Mouse (Mus musculus) CH12.LX (cell line): Measurements from ENCODE around the gene Zfyve9. TPM values are rescaled to one million over a fixed set of nuclear protein-coding genes. Genes with fewer than 3 reads are reported as not detected.

Source experiments
- DNase-seq: peaks from one replicate; pipeline ENCODE4 v3.0.0-alpha.2; 2013; ENCODE audit errors: extremely low read depth
- H3K27ac ChIP-seq: 2 replicates; pipeline ENCODE4 v1.5.1; 2012; ENCODE audit warnings: low read depth, mild to moderate bottlenecking, control low read depth, moderate library complexity; ENCODE audit not compliant: insufficient read depth
- H3K27me3 ChIP-seq: replicated peaks from 2 replicates; pipeline ENCODE3; 2012; ENCODE audit warnings: inconsistent platforms
- H3K36me3 ChIP-seq, 2 experiments: replicated peaks in 1 of 2; 2 replicates each; pipeline versions ENCODE3 to v1.6.1; 2012; ENCODE audit warnings: inconsistent platforms in 1 of 2, low read length in 1 of 2, mild to moderate bottlenecking in 1 of 2, mixed read lengths in 1 of 2, moderate library complexity in 1 of 2; ENCODE audit not compliant: control insufficient read depth in 1 of 2, insufficient read depth in 1 of 2
- H3K4me1 ChIP-seq, 2 experiments: 2 replicates each; pipeline ENCODE4 v1.6.1; 2012; ENCODE audit warnings: inconsistent platforms in 1 of 2, moderate library complexity in 1 of 2; ENCODE audit not compliant: insufficient read depth in 2 of 2, control insufficient read depth in 1 of 2
- H3K4me2 ChIP-seq: 2 replicates; pipeline ENCODE4 v1.6.1; 2012; ENCODE audit warnings: low read depth, mild to moderate bottlenecking, control low read depth; ENCODE audit not compliant: poor library complexity, insufficient read depth, severe bottlenecking
- H3K4me3 ChIP-seq, 3 experiments: fragments of 150-350 bp in 1 of 3; sonication (generic) in 1 of 3; replicated peaks in 1 of 3; 2 replicates each; pipeline versions ENCODE3 to v1.5.1; 2011 to 2012; ENCODE audit warnings: low read depth in 2 of 3, low read length in 2 of 3, mild to moderate bottlenecking in 2 of 3, moderate library complexity in 2 of 3, control low read depth in 1 of 3, improper control_type of control experiment in 1 of 3, inconsistent platforms in 1 of 3, mixed read lengths in 1 of 3; ENCODE audit not compliant: poor library complexity in 1 of 3
- H3K79me2 ChIP-seq: replicated peaks from 2 replicates; pipeline ENCODE4 v1.6.1; 2012; ENCODE audit warnings: mild to moderate bottlenecking, moderate library complexity; ENCODE audit not compliant: control insufficient read depth, poor library complexity, insufficient read depth, severe bottlenecking; ENCODE audit errors: extremely low read depth
- H3K9ac ChIP-seq: 2 replicates; pipeline ENCODE4 v1.6.1; 2012; ENCODE audit warnings: low read depth, mild to moderate bottlenecking, control low read depth, moderate library complexity; ENCODE audit not compliant: insufficient read depth
- H3K9me3 ChIP-seq: replicated peaks from 2 replicates; pipeline ENCODE3; 2012; ENCODE audit warnings: low read length, inconsistent platforms, mixed read lengths
- BHLHE40 ChIP-seq: IDR thresholded peaks from 2 replicates; pipeline ENCODE4 v1.6.1; 2011; ENCODE audit warnings: mild to moderate bottlenecking, low read depth, low read length, improper control_type of control experiment
- CHD1 ChIP-seq: IDR thresholded peaks from 2 replicates; pipeline ENCODE4 v1.6.1; 2012; ENCODE audit warnings: low read depth, low read length, improper control_type of control experiment, inconsistent platforms
- CTCF ChIP-seq, 2 experiments: IDR thresholded peaks in 1 of 2; conservative IDR thresholded peaks in 1 of 2; 2 replicates each; pipeline ENCODE4 v1.5.1; 2011 to 2012; ENCODE audit warnings: low read depth in 2 of 2, low read length in 2 of 2, improper control_type of control experiment in 1 of 2, inconsistent platforms in 1 of 2, mild to moderate bottlenecking in 1 of 2, moderate library complexity in 1 of 2
- E2F4 ChIP-seq: IDR thresholded peaks from 2 replicates; pipeline ENCODE4 v1.6.1; 2011; ENCODE audit warnings: low read depth, low read length, improper control_type of control experiment; ENCODE audit not compliant: insufficient replicate concordance
- ELF1 ChIP-seq: IDR thresholded peaks from 2 replicates; pipeline ENCODE4 v1.6.1; 2014; ENCODE audit warnings: low read depth, mild to moderate bottlenecking, inconsistent platforms, low read length, improper control_type of control experiment
- JUND ChIP-seq: conservative IDR thresholded peaks from 2 replicates; pipeline ENCODE4 v1.6.1; 2011; ENCODE audit warnings: low read depth, low read length, improper control_type of control experiment
- MAFK ChIP-seq: IDR thresholded peaks from 2 replicates; pipeline ENCODE4 v1.6.1; 2011; ENCODE audit warnings: low read length, improper control_type of control experiment; ENCODE audit not compliant: insufficient replicate concordance
- MAX ChIP-seq: IDR thresholded peaks from 2 replicates; pipeline ENCODE4 v1.6.1; 2011; ENCODE audit warnings: low read length, improper control_type of control experiment
- MAZ ChIP-seq: IDR thresholded peaks from 2 replicates; pipeline ENCODE4 v1.6.1; 2012; ENCODE audit warnings: low read depth, mild to moderate bottlenecking, inconsistent platforms, low read length, improper control_type of control experiment, moderate library complexity
- MXI1 ChIP-seq: IDR thresholded peaks from 2 replicates; pipeline ENCODE4 v1.6.1; 2011; ENCODE audit warnings: mild to moderate bottlenecking, low read depth, low read length, improper control_type of control experiment
- MYC ChIP-seq: IDR thresholded peaks from 2 replicates; pipeline ENCODE4 v1.6.1; 2011; ENCODE audit warnings: low read depth, mild to moderate bottlenecking, improper control_type of control experiment, low read length
- POLR2A ChIP-seq: IDR thresholded peaks from 2 replicates; pipeline ENCODE4 v1.6.1; 2011; ENCODE audit warnings: low read depth, mild to moderate bottlenecking, improper control_type of control experiment, low read length
- RCOR1 ChIP-seq: conservative IDR thresholded peaks from 2 replicates; pipeline ENCODE4 v1.6.1; 2012; ENCODE audit warnings: low read depth, mild to moderate bottlenecking, inconsistent platforms, low read length, improper control_type of control experiment
- SIN3A ChIP-seq: IDR thresholded peaks from 2 replicates; pipeline ENCODE4 v1.6.1; 2012; ENCODE audit warnings: low read length, improper control_type of control experiment, inconsistent platforms
- TCF12 ChIP-seq: IDR thresholded peaks from 2 replicates; pipeline ENCODE4 v1.6.1; 2014; ENCODE audit warnings: low read depth, mild to moderate bottlenecking, inconsistent platforms, low read length, improper control_type of control experiment
- USF1 ChIP-seq: IDR thresholded peaks from 2 replicates; pipeline ENCODE4 v1.6.1; 2014; ENCODE audit warnings: low read depth, mild to moderate bottlenecking, inconsistent platforms, low read length, improper control_type of control experiment
- ZKSCAN1 ChIP-seq: IDR thresholded peaks from 2 replicates; pipeline ENCODE4 v1.6.1; 2012; ENCODE audit warnings: low read depth, inconsistent platforms, low read length, improper control_type of control experiment, borderline replicate concordance
- ZMIZ1 ChIP-seq: IDR thresholded peaks from 2 replicates; pipeline ENCODE4 v1.6.1; 2012; ENCODE audit warnings: low read depth, mild to moderate bottlenecking, inconsistent platforms, low read length, improper control_type of control experiment
- ZNF384 ChIP-seq: IDR thresholded peaks from 2 replicates; pipeline ENCODE4 v1.6.1; 2012; ENCODE audit warnings: low read depth, low read length, improper control_type of control experiment, inconsistent platforms
- dilution Hi-C: fragments of 300-500 bp; cut with MboI; formaldehyde crosslinking; loops from 2 replicates; pipeline ENCODE4 v1.14.3; 2020; ENCODE audit warnings: low sequenced_read_pairs; ENCODE audit not compliant: extremely low pct_unique_long_range_greater_than_20kb, extremely low pct_ligation_motif_present
- in situ Hi-C: fragments of 300-500 bp; cut with MboI; formaldehyde crosslinking; loops from 3 replicates; pipeline ENCODE4 v1.14.3; 2019; ENCODE audit warnings: low sequenced_read_pairs, low pct_ligation_motif_present, low pct_unique_long_range_greater_than_20kb, mixed read lengths
- polyA plus RNA-seq: library from polyadenylated mRNA; unstranded; fragments of >175 nt; gene quantifications from 2 replicates; pipeline ENCODE4 v1.2.1, GENCODE M21; 2012; ENCODE audit warnings: low read depth; ENCODE audit not compliant: insufficient read length
- total RNA-seq, 2 experiments: library from RNA; depleted of rRNA; stranded (reverse); fragments of 300-350 nt in 1 of 2; fragments of >200 nt in 1 of 2; gene quantifications; 2 replicates each; pipeline ENCODE4 v1.2.3; 2012 to 2014

Zfyve9 gene
- total and polyA plus RNA-seq, 3 experiments = 0.83 to 2.8 (median 1.6) TPM

DNA sequence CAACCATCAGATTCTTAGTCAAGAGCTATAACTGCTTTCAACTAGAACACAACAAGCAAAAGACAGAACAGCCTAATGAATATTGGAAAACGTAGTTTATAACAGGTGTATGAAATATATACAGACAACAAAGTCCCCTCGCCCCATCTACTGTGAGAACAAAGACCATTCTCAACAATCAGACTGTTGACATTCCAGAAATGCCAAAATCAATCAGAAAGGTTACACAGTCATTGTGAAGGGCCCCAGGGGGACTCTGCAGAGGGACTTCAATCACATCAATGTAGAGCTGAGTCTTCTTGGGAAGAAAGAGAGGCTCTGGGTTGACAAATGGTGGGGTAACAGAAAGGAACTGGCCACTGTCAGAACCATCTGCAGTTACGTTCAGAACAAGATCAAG, 49.0 kb downstream of the Zfyve9 start:
- H3K9ac ChIP-seq = no peak overlapping the region
- no peaks in the 10 kb centered on the region for H3K27me3 ChIP-seq
- H3K36me3 ChIP-seq = no peaks in the 10 kb centered on the region
- in situ Hi-C loops = no loop called here
- no peaks in the 10 kb centered on the region for H3K79me2 ChIP-seq
- H3K9me3 ChIP-seq = no peaks in the 10 kb centered on the region
- no peaks in the 10 kb centered on the region for H3K4me1 ChIP-seq
- H3K27ac ChIP-seq = no peak overlapping the region
- no peak overlapping the region for H3K4me3 ChIP-seq
- dilution Hi-C loops = no loop called here
- DNase-seq = no peak
- no peak overlapping the region for H3K4me2 ChIP-seq
- TF ChIP-seq CTCF (conservative IDR thresholded peaks at IDR 0.05 in 1 of 2, IDR thresholded peaks at IDR 0.05 in 1 of 2; ENCODE audit: low read depth in 2 of 2, low read length in 2 of 2) = no peak

DNA sequence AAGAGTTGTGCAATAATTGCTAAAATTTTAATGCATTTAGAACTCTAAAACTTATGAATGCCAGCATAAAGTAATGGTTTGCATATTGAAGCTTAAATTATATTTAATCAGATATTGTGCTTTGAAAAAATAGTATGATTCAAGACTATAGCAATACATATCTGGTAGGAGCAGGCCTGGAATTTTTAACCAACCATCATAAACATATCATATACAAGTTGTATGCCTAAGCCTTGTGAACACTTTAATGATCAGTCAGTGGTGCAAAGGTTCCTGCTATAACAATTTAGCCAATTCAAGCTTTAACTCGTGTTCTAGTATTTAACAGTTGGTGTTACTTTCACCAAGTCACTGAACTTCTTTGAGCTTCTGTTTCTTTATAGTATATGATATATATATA, 50.1 kb downstream of the Zfyve9 start:
- H3K36me3 ChIP-seq = no peaks in the 10 kb centered on the region
- no peak overlapping the region for H3K4me2 ChIP-seq
- no peaks in the 10 kb centered on the region for H3K9me3 ChIP-seq
- H3K27ac ChIP-seq = no peak overlapping the region
- no peak for DNase-seq
- H3K79me2 ChIP-seq = no peaks in the 10 kb centered on the region
- TF ChIP-seq RCOR1 (no peak), JUND (no peak), MXI1 (no peak), ZMIZ1 (no peak), POLR2A (no peak), BHLHE40 (no peak), CHD1 (no peak), MAX (no peak), MAFK (no peak), MAZ (no peak), USF1 (no peak), E2F4 (no peak), TCF12 (no peak), ELF1 (no peak), MYC (no peak), ZNF384 (no peak), ZKSCAN1 (no peak), SIN3A (no peak)
- no peak overlapping the region for H3K4me3 ChIP-seq
- H3K4me1 ChIP-seq = no peaks in the 10 kb centered on the region
- no peak overlapping the region for H3K9ac ChIP-seq
- H3K27me3 ChIP-seq = no peaks in the 10 kb centered on the region
- in situ Hi-C loops (no loop called here), dilution Hi-C loops (no loop called here)
